Mouse (Mus musculus) lung, adult 2 months (tissue): ENCODE results near the gene 1810010H24Rik.

Experiments used
- CTCF ChIP-seq: fragments of 200-500 bp; IDR thresholded peaks from 2 replicates; pipeline ENCODE4 v1.5.1; 2011; ENCODE audit warnings: mild to moderate bottlenecking, low read length, control low read depth; ENCODE audit not compliant: insufficient read depth
- POLR2A ChIP-seq: fragments of 200-500 bp; IDR thresholded peaks from 2 replicates; pipeline ENCODE4 v1.6.1; 2011; ENCODE audit warnings: low read depth, mild to moderate bottlenecking, control low read depth, low read length, borderline replicate concordance; ENCODE audit errors: extremely low read depth

DNA sequence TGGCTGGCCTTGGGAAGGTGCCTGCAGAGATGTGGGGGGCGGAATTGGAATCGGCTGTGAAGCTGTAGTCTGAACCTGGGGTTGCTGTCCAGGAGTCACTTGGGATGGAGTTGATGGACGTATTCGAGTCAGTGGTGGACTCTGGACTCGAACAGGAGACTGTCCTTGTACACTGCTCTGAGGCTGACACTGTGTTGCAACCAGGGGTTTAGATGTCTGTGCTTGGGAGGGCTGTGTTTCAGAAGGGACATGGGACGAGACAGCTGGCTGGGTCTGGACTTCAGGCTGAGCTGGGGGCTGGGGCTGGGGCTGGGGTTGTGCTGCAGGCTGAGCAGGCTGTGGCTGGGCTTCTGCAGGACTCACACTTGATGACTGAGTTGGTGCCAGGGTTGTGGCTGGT is 29.4 kb downstream of the 1810010H24Rik start:
- TF ChIP-seq POLR2A (no peak), CTCF (no peak)
